Mouse (Mus musculus) spleen, adult 2 months (tissue): Measurements from ENCODE around the gene Retnla. TPM values are rescaled to one million over a fixed set of nuclear protein-coding genes. Genes with fewer than 3 reads are reported as not detected.
"Not testable (repeated sequence)": the region's sequence is repeated elsewhere in the genome, so short reads cannot be mapped to it uniquely, and the experiment has no call there.

Experiments used
- DNase-seq, 2 experiments: peaks; one replicate each; pipeline versions ENCODE4 v3.0.0 to v3.0.0-alpha.2; 2012 to 2021; ENCODE audit warnings: low spot score in 2 of 2, low read depth in 1 of 2
- H3K27ac ChIP-seq: fragments of 200-500 bp; 2 replicates; pipeline ENCODE4 v1.5.1; 2012; ENCODE audit warnings: low read length, inconsistent platforms; ENCODE audit not compliant: insufficient read depth
- H3K27me3 ChIP-seq: fragments of 200-500 bp; 2 replicates; pipeline ENCODE4 v1.6.1; 2012; ENCODE audit warnings: mild to moderate bottlenecking, moderate library complexity, low read length, inconsistent platforms; ENCODE audit not compliant: control insufficient read depth, insufficient read depth
- H3K36me3 ChIP-seq: fragments of 200-500 bp; 2 replicates; pipeline ENCODE4 v1.6.1; 2012; ENCODE audit warnings: mild to moderate bottlenecking, low read length, inconsistent platforms; ENCODE audit not compliant: control insufficient read depth, insufficient read depth
- H3K4me1 ChIP-seq: fragments of 200-500 bp; 2 replicates; pipeline ENCODE4 v1.6.1; 2011; ENCODE audit warnings: inconsistent platforms; ENCODE audit not compliant: control insufficient read depth, insufficient read depth, insufficient read length
- H3K4me3 ChIP-seq: fragments of 200-500 bp; 2 replicates; pipeline ENCODE4 v1.5.1; 2011; ENCODE audit warnings: mild to moderate bottlenecking, inconsistent platforms; ENCODE audit not compliant: insufficient read depth, insufficient read length; ENCODE audit errors: extremely low read depth
- CTCF ChIP-seq: fragments of 200-500 bp; IDR thresholded peaks from 2 replicates; pipeline ENCODE4 v1.5.1; 2011; ENCODE audit warnings: mild to moderate bottlenecking, inconsistent platforms; ENCODE audit not compliant: insufficient read depth, insufficient read length, insufficient replicate concordance; ENCODE audit errors: extremely low read depth
- POLR2A ChIP-seq: fragments of 200-500 bp; IDR thresholded peaks from 2 replicates; pipeline ENCODE4 v1.6.1; 2011; ENCODE audit warnings: low read depth, low read length, inconsistent platforms
- WGBS: fragments of 180-500 bp; shearing (Covaris S2); methylation state at CpG from one replicate; pipeline ENCODE4 v1.1.7; 2018; 5-methylcytosine and 5-hydroxymethylcytosine counted together
- polyA plus RNA-seq: library from polyadenylated mRNA; depleted of rRNA; stranded (reverse); fragments of >200 nt; gene quantifications from 2 replicates; pipeline ENCODE4 v1.2.3, GENCODE M21; 2012

Gene Retnla
- polyA plus RNA-seq, 1 experiment, result 5.4 TPM

DNA sequence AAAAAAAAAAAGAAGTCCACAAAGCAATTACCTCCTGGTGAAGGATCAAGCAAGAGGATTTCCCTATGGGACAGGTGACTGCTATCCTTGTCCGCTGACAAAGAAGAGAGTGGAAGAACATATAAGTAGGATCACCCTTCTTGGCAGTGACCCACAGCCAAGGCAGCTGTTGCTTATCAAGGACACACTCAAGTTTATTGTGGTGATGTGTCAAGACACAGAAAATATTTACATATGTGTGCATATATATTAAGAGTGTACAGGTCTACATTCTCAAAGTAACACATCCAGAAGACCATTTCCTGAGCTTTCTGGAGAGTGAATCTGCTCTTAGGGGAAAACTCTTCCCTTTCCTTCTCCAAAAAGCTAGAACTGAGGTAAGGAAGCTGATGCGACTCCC lies 25.7 kb upstream of the Retnla start, which contains the start of gene Retnlb:
Gene Retnlb, plus strand, starts transcription at position 162 of the 400 bp plus-strand sequence.
- no peak within 1 kb of the TSS for H3K4me3 ChIP-seq
- H3K36me3 ChIP-seq, result no peaks in the 10 kb centered on the region
- no peak for TF ChIP-seq CTCF
- no peak for TF ChIP-seq POLR2A
- 87% methylated on average over 2 of the region's 2 CpGs for WGBS
- H3K4me1 ChIP-seq, result no peaks in the 10 kb centered on the region
- H3K27me3 ChIP-seq, result no peaks in the 10 kb centered on the region
- no peak within 1 kb of the TSS for H3K27ac ChIP-seq
- DNase-seq, result no peak

DNA sequence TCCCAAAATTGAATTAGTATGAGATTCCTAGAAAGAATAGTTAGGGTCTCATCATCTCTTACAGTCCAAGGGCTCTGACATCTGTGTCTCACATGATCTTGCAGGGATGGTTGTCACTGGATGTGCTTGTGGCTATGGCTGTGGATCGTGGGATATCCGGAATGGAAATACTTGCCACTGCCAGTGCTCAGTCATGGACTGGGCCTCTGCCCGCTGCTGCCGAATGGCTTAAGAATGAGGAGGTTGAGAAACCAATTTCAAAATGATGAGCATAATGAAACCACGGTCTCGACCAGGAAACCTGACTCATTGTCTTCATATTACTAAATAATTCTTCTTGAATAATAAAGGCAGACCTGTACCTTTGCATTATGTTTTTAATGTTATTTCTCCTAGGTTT lies 23.8 kb upstream of the Retnla start:
- H3K27ac ChIP-seq, result no peak overlapping the region
- DNase-seq, result no peak
- 87% methylated on average over 6 of the region's 6 CpGs for WGBS
- no peak overlapping the region for H3K4me3 ChIP-seq
- no peaks in the 10 kb centered on the region for H3K27me3 ChIP-seq
- H3K36me3 ChIP-seq, result no peaks in the 10 kb centered on the region
- TF ChIP-seq POLR2A, result no peak
- TF ChIP-seq CTCF, result no peak
- no peaks in the 10 kb centered on the region for H3K4me1 ChIP-seq

GRCm38 (mm10) chr16:48826474-48826873 lies 15.9 kb upstream of the Retnla start:
- Histone ChIP-seq H3K27me3 (no peaks in the 10 kb centered on the region), H3K27ac (no peak overlapping the region), H3K4me3 (no peak overlapping the region), H3K36me3 (no peaks in the 10 kb centered on the region), H3K4me1 (no peaks in the 10 kb centered on the region)
- 91% methylated on average over 3 of the region's 3 CpGs for WGBS
- DNase-seq, result no peak
- TF ChIP-seq CTCF, result no peak
- no peak for TF ChIP-seq POLR2A

GRCm38 (mm10) chr16:48827625-48828024 lies 14.7 kb upstream of the Retnla start:
- H3K4me3 ChIP-seq, result no peak overlapping the region
- TF ChIP-seq CTCF, result no peak
- TF ChIP-seq POLR2A, result no peak
- no peaks in the 10 kb centered on the region for H3K4me1 ChIP-seq
- no peak overlapping the region for H3K27ac ChIP-seq
- no peak for DNase-seq
- no peaks in the 10 kb centered on the region for H3K36me3 ChIP-seq
- 6% methylated on average over 1 of the region's 1 CpGs for WGBS
- H3K27me3 ChIP-seq, result no peaks in the 10 kb centered on the region

GRCm38 (mm10) chr16:48829060-48829459 lies 13.3 kb upstream of the Retnla start:
- WGBS, result 52% methylated on average over 4 of the region's 4 CpGs

GRCm38 (mm10) chr16:48832055-48832454 lies 10.3 kb upstream of the Retnla start:
- WGBS, result 82% methylated on average over 8 of the region's 8 CpGs
- TF ChIP-seq CTCF (no peak), POLR2A (no peak)

More at GRCm38 (mm10) chr16:48829060-48829459, 13.3 kb upstream of the Retnla start:
- no peak overlapping the region for H3K4me3 ChIP-seq
- H3K27me3 ChIP-seq, result no peaks in the 10 kb centered on the region
- no peak overlapping the region for H3K27ac ChIP-seq
- H3K4me1 ChIP-seq, result no peaks in the 10 kb centered on the region
- no peaks in the 10 kb centered on the region for H3K36me3 ChIP-seq
- TF ChIP-seq CTCF, result no peak
- TF ChIP-seq POLR2A, result no peak
- DNase-seq, result no peak

DNA sequence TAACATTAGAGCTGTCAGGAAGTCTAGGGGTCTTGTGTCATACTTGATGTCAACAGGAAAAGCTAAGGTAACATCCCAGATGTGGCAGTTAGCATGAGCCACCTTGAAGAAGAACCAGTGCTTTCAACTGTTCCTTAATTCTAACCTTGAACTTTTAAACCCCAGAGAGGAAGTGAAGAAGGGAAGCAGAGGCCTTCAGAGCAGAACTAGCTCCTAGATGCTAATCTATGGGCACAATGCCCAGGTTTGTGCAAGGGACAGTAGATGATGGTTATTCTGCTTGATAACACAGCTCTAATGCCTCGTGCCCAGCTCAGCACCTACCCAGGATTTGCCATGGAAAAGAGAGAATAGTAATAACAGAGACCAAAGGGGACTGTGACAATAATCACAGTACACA lies 8.7 kb upstream of the Retnla start:
- WGBS, result 5% methylated on average over 1 of the region's 1 CpGs
- H3K27me3 ChIP-seq, H3K27ac ChIP-seq, H3K4me3 ChIP-seq, DNase-seq, H3K36me3 ChIP-seq, H3K4me1 ChIP-seq: not testable (repeated sequence)

More at GRCm38 (mm10) chr16:48832055-48832454, 10.3 kb upstream of the Retnla start:
- Histone ChIP-seq H3K4me1 (no peaks in the 10 kb centered on the region), H3K36me3 (no peaks in the 10 kb centered on the region), H3K27me3 (no peaks in the 10 kb centered on the region), H3K27ac (no peak overlapping the region), H3K4me3 (no peak overlapping the region)
- no peak for DNase-seq
